Mouse (Mus musculus) left cerebral cortex, adult 11 months (tissue): Measurements from ENCODE around the gene Slc37a1.

Experiments
- DNase-seq: peaks from one replicate; pipeline ENCODE4 v3.0.0; 2022; ENCODE audit warnings: low spot score

Gene Slc37a1

DNA sequence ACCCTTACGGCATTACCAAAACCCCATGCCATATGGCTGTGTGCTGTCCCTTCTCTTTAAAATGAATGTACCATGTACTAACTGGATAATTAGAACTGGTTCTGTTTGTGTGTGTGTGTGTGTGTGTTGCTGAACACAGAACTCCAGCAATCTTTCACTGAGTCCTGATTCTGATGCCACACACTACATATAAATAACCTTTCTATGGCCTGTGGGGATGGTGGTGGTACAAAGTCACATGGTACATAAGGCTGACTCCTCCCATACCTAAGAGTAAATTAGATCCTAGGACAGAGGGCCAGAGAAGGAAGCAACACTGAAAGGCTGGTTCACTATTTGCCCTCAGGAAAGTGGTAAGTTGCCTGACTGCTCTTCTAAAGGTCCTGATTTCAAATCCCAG lies at the start of gene Slc37a1:
Gene Slc37a1 (plus strand): TSS at position 301 of the 400 bp plus-strand sequence.
- no peak for DNase-seq

DNA sequence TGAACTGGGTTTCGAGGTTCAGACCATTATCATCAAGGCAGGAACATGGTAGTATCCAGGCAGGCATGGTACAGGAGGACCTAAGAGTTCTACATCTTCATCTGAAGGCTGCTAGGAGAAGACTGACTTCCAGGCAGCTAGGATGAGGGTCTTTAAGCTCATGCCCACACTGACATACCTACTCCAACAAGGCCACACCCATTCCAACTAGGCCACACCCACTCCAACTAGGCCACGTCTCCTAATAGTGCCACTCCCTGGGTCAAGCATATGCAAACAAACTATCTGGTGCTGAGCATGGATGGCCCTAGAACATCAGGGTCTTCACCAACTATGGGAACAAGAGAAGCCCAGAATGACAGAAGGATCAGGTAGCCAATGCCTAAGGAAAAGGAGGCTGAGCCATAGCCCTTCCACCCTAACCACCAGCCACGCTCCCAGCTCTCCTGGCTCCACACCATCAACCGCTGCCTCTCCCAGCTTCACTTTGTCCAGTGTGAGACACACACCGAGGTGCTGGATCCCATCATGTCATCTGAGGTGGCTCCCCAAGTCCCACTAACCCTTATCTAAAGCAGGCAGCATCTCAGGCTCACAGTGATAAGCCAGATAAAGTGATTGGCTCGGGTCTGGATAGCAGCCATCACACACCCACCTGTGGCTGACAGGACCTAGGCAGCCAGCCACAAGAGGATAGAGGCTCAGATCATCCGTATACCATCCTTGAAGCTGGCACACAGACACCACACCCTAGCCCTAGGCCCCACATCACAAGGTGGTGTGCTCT lies 48.2 kb upstream of the Slc37a1 start:
- no peak for DNase-seq

DNA sequence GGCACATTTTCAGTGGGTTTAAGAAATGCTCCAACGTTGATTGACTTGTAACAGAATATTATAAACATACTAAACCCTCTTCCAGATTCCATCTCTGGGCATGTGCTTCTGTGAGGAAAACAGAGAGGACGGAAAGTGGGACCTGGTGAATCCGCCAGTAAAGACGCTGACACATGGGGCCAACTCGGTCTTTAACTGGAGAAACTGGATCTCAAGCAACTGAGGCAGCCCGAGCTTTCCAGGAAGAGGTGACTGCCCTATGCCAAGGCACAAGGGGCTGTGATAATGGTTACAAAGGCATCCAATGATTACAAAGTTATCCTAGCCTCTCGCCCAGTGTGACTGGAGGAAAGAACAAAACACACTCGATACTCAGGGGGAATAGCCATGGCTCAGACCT lies 45.4 kb upstream of the Slc37a1 start:
- DNase-seq = no peak

DNA sequence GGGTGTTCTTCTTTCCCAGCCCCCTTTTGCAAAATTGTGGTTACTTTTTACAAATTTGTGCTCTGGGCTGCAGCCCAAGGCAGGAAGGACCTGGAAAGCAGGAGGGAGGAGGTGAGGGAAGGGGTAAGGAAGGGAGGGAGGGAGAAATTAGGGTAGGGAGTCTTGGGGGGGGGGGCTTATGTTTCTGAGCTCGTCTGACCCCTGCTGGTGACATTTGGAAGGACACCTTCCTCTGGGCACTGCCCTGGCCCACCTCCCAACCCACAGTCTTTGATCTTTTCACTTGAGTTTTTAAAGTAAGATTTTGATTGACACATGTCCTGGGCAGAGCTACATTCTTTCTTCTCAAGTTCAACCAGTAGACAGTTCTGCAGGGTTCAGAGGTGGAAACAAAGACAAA lies 43.8 kb upstream of the Slc37a1 start:
- no peak for DNase-seq

DNA sequence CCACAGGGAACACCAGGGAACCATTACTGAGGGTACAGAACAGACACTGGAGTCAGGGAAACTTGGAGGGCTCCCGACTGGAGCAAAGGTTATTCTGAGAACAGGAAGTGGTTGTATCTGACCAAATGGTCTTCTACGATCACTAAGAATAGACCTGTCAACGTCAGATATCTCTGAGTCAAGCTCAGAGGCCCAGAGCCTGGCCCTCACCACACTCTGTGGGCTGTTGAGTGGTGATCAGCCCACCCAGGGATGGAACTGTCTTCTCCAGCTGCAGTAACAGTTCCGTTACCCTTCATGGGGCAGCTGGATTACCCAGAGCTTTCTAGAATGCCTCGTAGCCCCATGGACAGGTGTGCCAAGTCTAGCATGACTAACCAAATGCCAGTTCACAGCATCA lies 41.3 kb upstream of the Slc37a1 start:
- no peak for DNase-seq

DNA sequence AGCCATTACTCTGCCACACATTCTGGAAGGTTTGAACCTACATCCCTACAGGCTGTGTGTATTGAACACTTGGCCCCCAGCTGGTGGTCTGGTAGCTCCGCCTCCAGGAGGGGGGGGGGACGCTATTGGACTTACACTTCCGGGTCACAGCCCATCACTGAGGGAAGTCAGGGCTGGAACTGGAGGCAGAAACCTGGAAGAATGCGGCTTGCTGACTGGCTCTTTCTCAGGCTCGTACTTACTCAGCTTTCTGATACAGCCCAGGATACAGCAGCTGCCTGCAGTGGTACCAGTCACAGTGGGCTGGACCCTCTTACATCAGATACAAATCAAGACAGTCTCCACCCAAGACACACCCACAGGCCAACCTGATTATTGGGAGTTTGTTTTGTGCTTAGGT lies 39.4 kb upstream of the Slc37a1 start:
- no peak for DNase-seq

DNA sequence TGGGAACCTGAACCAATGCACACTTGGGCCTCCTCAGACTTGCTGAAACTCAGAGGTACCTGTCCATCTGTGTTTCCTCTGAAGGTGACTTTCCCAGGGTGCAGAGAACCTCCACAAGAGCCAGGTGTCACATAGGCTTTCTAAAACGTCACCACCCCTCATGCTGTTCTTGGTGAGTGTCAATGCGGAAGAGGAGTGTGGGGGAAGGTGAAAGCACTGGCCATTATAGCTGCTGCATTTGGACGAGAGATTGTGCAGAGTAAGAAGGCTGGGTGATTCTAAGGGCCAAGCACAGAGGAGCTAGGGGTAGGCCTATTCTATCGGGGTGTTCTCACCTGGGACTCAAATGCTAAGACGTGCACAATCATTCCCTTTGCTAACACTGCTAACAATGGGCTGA lies 32.6 kb upstream of the Slc37a1 start:
- no peak for DNase-seq

DNA sequence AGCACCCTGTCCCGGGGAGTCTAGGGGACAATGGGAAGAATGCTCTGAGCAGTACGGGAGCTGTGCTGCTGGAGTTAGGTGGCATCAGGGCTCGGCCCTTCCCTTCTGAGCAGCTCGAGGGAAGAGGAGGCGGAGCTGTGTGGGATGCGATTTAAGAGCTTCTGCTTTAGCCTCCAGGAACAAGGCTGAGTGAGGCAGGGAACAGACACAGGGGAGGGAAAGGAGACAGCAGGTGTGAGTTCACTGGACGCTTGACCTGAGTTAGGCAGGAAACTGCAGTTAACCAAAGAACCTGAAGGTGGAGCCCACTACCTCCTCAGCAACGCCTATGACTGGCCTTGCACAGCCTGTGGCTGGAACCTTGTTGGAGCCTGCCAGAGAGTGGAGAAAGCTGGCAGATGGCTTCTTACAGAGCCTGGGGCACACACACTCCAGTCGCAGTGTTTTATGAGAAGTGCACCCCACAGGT lies 32.1 kb upstream of the Slc37a1 start:
- DNase-seq = peak; percentile 66

DNA sequence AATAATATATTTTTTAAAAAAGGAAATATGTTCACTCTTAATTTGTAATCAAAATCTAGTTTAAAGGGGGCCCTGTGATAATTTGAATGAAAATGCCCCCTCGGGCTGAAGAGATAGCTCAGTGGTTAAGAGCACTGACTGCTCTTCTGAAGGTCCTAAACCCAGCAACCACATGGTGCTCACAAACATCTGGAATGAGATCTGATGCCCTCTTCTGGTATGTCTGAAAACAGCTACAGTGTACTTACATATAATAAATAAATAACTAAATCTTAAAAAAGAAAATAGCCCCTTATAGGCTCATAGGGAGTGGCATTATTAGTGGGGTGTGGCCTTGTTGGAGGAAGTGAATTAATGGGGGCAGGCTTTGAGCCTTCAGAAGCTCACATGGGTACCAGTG lies 29.4 kb upstream of the Slc37a1 start:
- DNase-seq = no peak

DNA sequence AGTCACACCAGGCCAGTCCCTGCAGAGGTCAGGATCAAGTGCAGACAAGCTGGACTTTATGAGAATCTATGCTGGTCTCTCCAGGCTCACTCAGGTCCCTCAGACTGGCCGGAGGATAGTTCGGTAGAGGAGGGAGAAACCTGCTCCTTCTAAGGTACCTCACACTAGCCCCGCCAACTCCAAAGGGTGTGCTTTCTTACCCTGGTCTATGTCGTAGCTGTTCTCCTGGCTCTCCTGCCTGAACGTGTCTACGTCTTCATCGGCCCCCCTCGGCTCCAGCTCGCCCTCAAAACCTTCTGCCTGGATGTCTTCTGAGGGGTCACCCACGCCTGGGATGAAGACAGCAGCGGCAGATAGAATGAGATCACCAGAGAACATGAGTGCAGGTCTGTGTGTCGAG lies 28.7 kb upstream of the Slc37a1 start:
- no peak for DNase-seq

DNA sequence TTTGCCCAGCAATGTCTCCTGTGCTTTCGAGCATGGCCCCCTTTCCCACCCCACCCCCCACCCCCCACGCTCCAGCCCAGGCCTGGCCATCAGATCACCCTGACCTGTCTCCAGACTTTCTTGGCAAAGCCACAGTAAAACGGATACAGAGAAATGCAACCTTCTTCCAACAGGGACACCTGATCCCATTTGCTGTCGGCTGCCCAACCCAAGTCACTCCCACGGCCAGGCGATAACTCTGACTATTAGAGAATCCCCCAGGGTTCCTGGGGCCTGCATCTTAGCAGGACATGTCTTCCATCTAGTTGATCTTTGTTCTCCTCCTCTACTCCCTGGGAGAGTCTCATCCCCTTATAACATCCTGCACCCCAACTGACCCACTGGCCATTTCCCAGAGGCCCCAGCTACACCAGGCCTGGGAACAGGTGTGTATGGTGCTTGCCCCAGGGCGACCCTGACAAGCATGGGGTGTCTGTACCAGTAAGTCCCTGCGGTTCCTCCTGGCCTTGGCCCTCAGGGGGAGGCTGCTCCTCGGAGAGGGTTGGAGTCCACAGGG lies 28.2 kb upstream of the Slc37a1 start:
- no peak for DNase-seq

DNA sequence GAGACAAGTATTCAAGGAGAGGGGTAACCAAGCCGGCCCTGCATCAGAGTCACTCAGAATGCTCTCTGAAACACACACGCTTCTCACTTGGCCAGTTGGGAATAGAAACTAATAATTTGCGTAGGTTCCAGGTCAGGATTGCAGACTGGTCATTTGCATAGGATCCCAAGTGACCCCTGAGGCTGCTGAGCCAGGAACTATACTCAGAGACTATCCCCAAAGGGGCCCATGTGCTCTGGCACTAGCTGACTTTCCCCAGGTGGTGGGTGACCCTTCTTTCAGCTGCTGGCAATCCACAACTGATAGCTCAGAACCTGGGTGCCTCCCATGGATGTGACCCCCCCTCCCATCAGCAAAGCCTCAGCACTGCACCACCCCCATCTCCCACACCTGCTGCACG lies 27.4 kb upstream of the Slc37a1 start:
- DNase-seq = no peak

DNA sequence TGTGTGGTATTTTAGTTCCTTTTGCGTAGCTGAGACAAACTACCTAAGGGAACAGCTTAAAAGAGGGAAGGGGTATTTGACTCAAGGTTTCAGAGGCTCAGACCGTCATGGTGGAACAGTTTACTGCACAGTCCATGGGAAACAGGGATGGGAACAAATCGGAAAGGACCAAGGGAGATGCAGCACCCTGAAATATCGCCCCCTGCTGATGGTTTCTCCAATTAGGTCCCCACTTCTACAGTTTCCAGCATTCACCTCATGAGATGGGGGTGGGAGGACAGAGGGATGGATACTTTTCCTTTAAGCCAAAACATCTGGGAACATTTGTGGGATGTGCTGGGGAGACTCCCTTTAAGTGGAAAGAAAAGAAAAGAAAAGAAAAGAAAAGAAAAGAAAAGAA lies 26.8 kb upstream of the Slc37a1 start:
- no peak for DNase-seq

DNA sequence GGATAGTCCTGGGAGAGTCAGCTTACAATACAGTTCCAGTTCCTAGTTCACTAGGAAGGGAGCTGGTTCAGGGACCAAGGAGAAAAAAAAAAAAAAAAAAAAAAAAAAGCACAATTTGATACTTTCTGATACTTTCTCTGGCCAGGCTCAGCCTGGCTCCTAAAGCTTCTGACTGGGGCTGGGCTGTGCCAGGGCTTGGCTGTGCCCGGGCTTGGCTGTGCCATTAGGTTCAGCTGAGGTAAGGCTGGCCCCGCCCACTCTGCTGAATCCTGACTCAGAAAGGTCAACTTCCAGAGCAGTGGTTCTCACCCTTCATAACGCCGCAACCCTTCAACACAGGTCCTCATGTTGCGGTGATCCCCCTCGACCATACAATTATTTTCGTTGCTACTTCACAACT lies 26.2 kb upstream of the Slc37a1 start:
- DNase-seq = no peak

DNA sequence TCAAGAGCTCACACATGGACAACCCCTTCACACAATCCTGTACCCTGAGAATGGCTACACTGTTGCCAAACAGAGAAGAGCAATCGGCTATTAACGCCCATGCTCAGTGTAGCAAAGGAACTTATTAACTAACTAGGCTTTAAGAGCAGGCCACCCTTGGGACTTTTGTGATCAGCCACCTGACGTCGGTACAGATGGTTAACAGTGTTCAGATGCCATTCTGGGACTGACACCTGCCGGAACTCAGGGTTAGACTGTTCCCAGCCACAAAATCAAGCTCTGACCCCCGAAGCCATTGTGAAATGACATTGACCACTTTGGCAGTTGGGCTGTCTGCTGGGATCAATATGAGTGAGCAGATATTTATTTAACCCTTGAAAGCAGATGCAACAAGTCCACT lies 25.2 kb upstream of the Slc37a1 start:
- no peak for DNase-seq

DNA sequence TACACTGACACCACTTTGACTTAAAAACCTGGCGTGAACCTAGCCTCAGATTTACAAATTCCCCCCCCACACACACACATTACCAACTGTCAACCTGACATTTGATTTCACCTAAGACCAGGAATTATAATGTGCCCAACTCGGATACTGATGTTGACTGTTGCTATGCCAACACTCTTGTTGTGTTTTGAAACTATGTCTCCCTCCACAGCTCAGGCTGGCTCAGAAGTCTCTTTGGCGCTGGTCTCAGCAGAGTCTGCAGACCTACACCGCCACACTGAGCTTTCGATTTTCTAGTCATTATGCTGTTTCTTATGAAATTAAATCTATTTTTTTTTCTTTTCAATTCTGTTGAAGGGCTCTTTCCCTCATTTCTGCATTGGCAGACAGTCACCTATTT lies 23.9 kb upstream of the Slc37a1 start:
- DNase-seq = no peak

DNA sequence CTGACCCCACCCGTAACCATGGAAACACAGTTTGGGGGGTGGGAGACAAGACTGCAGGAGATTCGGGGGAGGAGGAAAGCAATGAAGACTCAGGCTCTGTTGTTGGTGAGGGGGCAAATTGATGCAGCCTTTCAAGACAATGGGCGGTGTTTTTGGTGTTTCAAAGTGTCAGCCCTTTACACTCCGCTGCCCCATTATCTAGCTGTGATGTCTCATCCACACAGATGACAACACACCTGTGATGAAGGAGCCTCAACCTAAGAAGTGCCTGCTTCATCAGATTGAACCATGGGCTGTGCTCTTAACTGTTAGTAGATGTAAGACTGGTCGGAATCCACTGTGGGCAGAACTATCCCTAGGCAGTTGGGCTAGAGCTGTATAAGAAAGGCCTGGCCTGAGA lies 22.8 kb upstream of the Slc37a1 start:
- DNase-seq = no peak

DNA sequence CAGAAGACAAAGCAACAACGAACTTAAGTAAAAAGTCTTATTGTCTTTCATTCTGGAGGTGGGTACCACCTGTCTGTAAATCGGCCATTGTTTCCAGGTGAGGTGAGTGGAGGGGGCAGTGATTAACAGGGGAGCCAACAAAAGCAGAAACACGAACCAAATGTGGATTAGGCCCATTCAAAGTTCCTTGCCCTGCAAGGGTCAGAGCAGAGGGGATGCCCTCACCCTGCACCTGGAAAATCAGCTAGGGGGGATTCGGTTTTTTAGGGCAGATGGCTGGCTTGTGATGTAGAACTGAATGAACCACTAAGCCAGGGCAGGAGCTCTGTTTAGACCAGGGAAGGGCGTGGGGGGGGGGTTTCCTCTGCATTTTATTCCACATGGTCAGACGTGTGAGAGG lies 22.2 kb upstream of the Slc37a1 start:
- DNase-seq = no peak

DNA sequence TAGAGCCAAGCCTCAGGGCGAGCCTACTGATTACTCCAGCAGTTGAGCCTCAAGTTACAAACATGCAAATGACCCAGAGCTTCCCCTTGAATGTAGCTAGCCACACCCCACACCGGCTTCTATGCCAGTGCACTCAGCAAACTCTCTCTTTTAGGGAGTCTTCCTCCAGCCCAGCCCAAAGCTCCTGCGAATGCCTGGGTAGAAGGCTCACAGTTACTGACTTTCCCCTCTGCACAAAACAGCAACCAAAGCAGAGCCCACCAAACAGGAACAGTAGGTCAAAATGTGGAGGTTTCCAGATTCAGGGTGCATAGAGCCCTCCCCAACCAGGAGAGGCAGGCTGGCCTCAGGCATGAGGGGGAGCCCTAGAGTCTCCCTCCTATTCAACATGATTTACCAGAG lies 21.4 kb upstream of the Slc37a1 start:
- no peak for DNase-seq

DNA sequence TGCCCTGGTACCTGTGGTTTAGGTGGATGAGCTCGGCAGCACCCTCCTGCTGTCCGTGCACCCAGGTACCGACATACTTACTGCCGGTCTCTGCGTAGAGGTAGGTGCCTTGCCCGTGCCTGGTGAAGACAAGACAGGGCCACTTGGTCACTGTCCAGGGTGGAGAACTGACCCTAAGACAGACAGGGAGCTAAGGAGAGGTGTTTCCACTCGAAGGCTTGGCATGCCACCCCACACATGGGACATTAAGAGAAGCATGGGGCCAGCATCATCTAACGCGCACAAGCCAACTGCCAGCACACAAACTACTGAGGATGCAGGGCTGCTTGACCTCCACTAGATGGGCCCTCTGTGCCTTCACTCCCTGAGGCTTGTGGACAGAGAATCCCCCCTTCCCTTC lies 20.8 kb upstream of the Slc37a1 start:
- DNase-seq = no peak

DNA sequence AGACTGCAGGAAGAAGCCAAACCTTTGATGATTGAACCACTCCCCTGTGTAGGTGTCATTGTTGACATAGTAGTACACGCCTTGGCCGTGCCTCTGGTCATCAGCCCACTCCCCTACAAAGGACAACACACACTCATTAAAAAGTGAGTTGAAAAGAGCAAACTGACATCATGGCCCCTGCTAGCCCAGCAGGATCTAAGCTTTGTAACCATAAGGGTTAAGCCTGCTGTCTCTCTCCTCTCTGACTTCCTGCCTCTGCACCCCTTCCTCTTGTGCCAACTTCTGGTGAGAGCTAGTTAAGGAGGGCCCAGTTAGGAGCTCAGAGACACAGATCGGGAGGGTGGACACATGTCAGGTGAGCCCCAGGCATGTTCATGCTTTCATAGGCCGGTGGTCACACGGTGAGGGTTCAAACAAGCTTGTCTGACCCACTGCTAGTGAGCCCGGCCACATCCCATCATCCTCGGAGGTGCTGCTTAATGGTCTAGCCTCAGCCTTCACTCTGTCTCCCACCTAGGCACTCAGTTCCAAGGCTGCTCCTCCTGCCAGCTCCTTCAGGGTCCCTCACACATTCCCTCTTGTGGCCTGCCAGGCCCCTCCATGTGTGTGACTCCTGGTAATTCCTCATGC lies 20.2 kb upstream of the Slc37a1 start:
- no peak for DNase-seq

DNA sequence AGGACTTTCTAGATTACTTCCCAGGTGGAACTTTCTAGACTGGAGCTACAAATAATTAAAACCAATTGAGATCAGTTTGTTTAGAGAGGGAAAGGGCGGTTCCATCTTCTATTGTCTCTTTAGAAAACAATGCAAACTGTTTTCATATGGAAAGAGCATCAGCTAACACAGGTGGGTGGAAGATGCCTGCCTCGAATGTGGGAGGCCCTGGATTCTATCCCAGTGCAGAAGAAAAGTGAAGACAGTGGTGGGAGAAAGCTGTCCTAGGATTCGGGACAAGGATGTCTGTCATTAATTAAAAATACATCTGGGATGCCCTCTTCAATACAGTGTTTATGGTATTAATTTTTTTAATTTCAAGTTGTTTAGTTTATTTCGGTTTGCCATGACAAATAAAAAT lies 19.5 kb upstream of the Slc37a1 start:
- no peak for DNase-seq

DNA sequence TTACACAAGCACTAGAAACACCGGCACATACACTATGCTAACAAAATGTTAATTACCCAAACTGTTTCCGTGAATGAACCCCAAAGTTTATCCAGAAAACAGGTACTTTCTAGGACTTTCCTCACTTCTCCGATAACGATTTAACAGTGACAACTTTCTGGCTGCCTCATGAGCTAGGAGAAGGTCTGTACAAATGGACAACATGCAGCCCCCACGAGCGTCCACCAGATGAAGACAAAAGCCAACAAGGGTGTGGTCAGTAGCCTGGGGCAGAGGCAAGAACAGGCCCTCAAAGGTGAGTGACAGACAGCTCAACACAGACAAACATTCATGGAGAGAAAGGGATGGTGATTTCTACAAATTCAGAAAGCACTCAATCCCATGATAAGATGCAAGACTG lies 19.0 kb upstream of the Slc37a1 start:
- no peak for DNase-seq

DNA sequence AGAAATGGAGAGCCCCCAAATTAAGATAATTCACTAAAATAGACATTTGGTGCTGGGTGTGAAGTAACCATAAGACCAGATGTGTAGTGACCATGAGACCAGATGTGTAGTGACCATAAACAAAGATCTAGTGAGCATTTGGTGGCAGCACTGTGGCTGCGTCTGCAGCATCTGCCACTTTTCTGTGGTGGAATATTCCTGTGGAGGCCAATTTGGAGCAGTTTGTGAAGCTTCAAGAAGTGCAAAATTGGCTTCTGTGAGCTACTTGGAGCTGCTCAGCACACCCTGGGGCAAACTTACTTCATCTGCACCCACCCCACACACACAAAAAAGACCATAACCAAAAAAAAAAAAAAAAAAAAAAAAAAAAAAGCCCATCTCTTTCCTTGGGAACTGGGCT lies 18.6 kb upstream of the Slc37a1 start:
- DNase-seq = no peak
